Mouse (Mus musculus) activated CD4-positive, CD25-positive, alpha-beta regulatory T cell, adult 9 weeks (primary cell): ENCODE data around the gene Mpzl3. TPM values are rescaled to one million over a fixed set of nuclear protein-coding genes. Genes with fewer than 3 reads are reported as not detected.

Experiments
- polyA plus RNA-seq: library from polyadenylated mRNA; unstranded; fragments of 100-300 nt; shearing (Covaris generic); gene quantifications from one replicate; pipeline ENCODE4 v1.2.1, GENCODE M21; 2017

Mpzl3 gene
- 17.4 TPM for polyA plus RNA-seq

DNA sequence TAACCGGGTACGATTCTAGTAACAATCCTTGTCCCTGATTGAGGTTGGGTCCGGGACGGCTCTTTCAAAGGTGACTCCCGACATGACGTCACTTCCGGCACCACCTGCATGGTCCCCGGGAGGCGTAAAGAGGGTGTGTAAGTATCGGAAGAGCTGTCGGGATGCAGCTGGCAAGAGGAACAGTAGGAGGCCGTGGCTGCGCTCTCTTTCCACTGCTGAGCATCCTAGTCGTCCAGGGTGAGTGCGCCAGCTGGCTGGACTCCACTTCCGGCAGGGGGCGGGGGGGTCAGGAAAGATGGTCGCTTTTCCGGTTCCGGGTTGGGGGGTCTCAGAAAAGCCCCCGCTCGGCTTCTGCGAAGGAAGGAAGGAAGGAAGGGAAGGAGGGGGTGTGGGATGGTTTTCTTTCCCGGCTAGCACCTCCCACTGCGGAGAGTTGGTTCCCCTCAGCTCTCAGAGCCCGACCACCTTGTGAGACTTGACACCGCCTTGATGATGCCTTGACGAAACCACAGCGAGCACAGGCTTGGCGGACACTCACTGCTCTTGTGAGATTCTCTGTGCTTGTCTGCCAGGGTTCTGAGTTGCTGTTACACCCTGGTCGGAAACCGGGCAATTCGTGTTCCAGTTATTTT lies at the start of gene Mpzl3:
Gene Mpzl3 (plus strand): TSS at position 105 of the 632 bp plus-strand sequence.

DNA sequence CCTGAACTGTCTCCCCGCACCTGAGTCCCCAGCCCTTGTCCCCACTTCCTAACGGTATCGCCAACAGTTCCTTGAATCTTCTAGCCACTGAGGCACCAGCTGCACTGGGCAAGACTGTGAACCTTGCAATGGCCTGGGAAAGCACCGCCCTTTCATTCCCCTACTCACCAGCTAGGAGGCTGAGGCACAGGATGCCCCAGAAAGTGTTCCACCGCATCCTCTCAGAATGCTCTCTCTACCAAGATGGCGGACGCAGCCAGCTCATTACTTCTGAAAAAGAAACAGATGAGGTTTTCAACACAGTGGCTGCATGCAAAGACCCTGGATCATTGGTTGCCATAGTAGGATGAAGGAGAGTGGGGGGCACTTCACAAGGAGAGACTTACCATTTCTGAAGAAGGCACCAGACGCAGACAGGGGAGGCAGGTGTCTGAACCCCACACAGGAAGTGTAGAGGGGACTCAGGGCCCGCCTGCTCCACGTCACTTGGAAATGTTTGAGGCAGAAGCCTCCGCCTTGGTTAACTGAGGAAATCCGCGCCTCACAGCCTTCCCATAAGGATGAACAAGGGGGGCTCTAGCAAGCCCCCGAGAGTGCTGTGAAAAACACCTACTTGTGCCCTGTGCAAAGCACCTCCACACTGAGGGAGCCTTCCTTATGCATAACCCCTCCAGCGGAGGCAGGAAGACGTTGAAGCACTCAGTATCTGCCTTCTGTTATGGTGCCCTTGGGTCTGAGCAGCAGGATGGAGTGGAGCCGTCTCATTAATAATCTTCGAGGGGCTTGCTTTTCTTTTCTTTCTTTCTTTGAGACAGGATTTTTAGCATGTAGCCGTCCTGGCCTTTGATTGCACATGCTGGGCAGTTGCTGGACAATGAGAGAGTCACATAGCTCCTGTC lies 45.6 kb upstream of the Mpzl3 start, which contains the start of gene Cd3e:
Gene Cd3e (minus strand): TSS at position 448 of the 899 bp plus-strand sequence.

DNA sequence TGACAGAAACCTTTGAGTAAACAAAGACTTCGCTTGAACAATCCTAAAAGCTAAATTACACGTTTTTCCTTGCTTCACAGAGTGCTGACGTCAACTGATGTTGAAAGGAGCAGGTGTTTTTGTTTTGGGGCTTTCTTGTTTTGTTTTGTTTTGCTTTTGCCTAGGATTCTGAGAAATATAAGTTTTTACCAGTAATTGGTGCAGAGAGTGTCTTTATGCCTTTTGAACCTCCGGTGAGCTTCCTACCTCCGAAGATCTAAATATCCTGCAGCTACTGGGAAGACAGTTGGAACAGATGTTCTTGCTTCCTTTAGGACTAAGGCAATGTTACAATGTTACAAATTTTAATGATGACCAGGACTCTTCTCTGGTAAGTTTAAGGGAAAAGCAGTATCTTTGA lies 15.5 kb upstream of the Mpzl3 start, which contains the start of gene Mpzl2:
Gene Mpzl2 (plus strand): TSS at position 301 of the 400 bp plus-strand sequence.

DNA sequence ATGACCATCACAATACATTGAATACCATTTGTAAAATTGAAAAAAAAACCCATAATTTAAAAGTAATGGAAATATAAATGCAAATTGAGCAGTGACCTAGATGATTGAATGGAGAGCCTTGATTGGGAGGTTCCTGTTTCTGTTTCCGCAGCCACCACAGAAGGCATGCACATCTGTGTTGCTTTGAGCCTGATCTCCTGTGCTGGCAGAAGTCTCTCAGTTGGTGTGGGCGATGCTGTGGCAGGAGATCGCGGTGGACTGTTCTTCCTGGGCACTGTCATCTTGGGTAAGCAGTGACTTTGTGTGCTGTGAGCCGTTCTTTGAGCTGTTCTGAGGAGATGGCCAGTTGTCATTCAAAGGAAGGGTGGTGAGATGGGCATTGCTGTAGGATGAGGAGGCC lies 24.0 kb downstream of the Mpzl3 start, which contains the start of gene Jaml:
Gene Jaml (plus strand): TSS at position 173 of the 400 bp plus-strand sequence.

DNA sequence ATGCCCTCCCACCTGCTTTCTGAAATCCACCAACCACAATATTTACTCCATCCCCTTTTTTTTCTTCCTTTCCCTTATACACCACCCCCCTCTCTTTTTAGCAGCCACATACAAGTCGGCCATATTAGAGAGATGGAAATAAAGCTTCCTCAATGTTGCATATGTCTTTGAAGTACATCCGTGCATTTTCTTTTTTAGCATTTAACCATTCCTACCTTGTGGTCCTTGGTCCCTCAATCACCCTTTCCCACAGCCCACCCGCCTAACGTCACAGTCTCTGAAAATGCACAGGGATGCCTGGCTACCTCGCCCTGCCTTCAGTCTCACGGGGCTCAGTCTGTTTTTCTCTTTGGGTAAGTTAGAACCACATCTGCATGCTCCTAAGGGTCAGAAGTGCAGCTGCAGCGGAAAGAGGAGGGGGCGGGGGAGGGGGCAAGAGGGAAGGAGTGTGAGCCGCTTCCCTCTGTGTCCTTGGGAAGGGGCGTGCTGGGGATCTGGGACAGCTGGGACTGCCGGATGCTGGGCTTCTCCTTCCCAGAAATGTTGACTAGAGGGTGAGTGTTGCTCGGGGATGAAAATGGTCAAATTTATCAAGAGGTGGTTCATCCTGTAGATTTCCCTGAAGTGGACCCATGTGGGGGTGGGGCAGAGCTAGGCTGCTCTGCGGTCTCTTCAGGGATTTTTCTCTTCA lies 62.9 kb downstream of the Mpzl3 start, which contains the start of gene Scn2b:
Gene Scn2b (plus strand): TSS at position 42 of the 691 bp plus-strand sequence.

Other genes with a start within 250 kb of the Mpzl3 start
- 30.4 TPM for gene Kmt2a, start 173.9 kb upstream of the Mpzl3 start, polyA plus RNA-seq
- 370 TPM for gene Atp5l, start 134.4 kb upstream of the Mpzl3 start, polyA plus RNA-seq
- 62.5 TPM for gene Ube4a, start 89.6 kb upstream of the Mpzl3 start, polyA plus RNA-seq
- 1,490 TPM for gene Cd3g, start 74.8 kb upstream of the Mpzl3 start, polyA plus RNA-seq
- gene Cd3d, start 73.4 kb upstream of the Mpzl3 start, polyA plus RNA-seq: 1,073 TPM
- gene Cd3e, start 45.6 kb upstream of the Mpzl3 start, polyA plus RNA-seq: 1,566 TPM
- gene Mpzl2, start 15.4 kb upstream of the Mpzl3 start, polyA plus RNA-seq: not detected
- gene Jaml, start 24.0 kb downstream of the Mpzl3 start, polyA plus RNA-seq: 10.6 TPM
- 0.07 TPM for gene Scn2b, start 62.6 kb downstream of the Mpzl3 start, polyA plus RNA-seq
- gene Scn4b, start 83.2 kb downstream of the Mpzl3 start, polyA plus RNA-seq: 0.05 TPM
- gene BC049352, start 126.8 kb downstream of the Mpzl3 start, polyA plus RNA-seq: 1.2 TPM
- not detected for gene Tmprss4, start 148.9 kb downstream of the Mpzl3 start, polyA plus RNA-seq
- gene Il10ra, start 214.0 kb downstream of the Mpzl3 start, polyA plus RNA-seq: 92.7 TPM